Mouse (Mus musculus) kidney, postnatal 36 days (tissue): ENCODE results near the gene Tgfbi.

Experiments
- DNase-seq, 2 experiments: peaks; one replicate each; pipeline ENCODE4 v3.0.0; 2021 to 2022; ENCODE audit warnings: mixed read lengths in 2 of 2

Gene Tgfbi

GRCm38 (mm10) chr13:56599511-56599910 is 9.8 kb upstream of the Tgfbi start:
- DNase-seq = no peak

GRCm38 (mm10) chr13:56600216-56600890 is 9.0 kb upstream of the Tgfbi start:
- peak; percentile 37 to 40 for DNase-seq

GRCm38 (mm10) chr13:56601199-56601598 is 8.1 kb upstream of the Tgfbi start:
- no peak for DNase-seq

GRCm38 (mm10) chr13:56605503-56605902 is 3.8 kb upstream of the Tgfbi start:
- DNase-seq = no peak

GRCm38 (mm10) chr13:56606724-56607123 is 2.6 kb upstream of the Tgfbi start:
- DNase-seq = no peak

- no peak for DNase-seq
Measured at GRCm38 (mm10) chr13:56607225-56607624, 2.1 kb upstream of the Tgfbi start.

- no peak for DNase-seq
Measured at GRCm38 (mm10) chr13:56607846-56608245, 1.5 kb upstream of the Tgfbi start.

- DNase-seq = no peak
Measured at GRCm38 (mm10) chr13:56611129-56611528, 1.8 kb downstream of the Tgfbi start.

GRCm38 (mm10) chr13:56611741-56612140 is 2.4 kb downstream of the Tgfbi start:
- DNase-seq = no peak

- peak in 1 of 2 experiments; percentile 31 for DNase-seq
Measured at GRCm38 (mm10) chr13:56612331-56612730, 3.0 kb downstream of the Tgfbi start.

- DNase-seq = peak; percentile 13 to 36
Measured at GRCm38 (mm10) chr13:56613366-56613998, 4.2 kb downstream of the Tgfbi start.

- DNase-seq = no peak
Measured at GRCm38 (mm10) chr13:56614768-56615167, 5.4 kb downstream of the Tgfbi start.

- no peak for DNase-seq
Measured at GRCm38 (mm10) chr13:56615223-56615622, 5.9 kb downstream of the Tgfbi start.

- DNase-seq = peak; percentile 17 to 47
Measured at GRCm38 (mm10) chr13:56615864-56616263, 6.5 kb downstream of the Tgfbi start.

- no peak for DNase-seq
Measured at GRCm38 (mm10) chr13:56616386-56616785, 7.1 kb downstream of the Tgfbi start.

- DNase-seq = no peak
Measured at GRCm38 (mm10) chr13:56617197-56617596, 7.9 kb downstream of the Tgfbi start.

GRCm38 (mm10) chr13:56622201-56622757 is 13.0 kb downstream of the Tgfbi start:
- no peak for DNase-seq

GRCm38 (mm10) chr13:56626524-56626923 is 17.2 kb downstream of the Tgfbi start:
- peak in 1 of 2 experiments; percentile 33 for DNase-seq

- no peak for DNase-seq
Measured at GRCm38 (mm10) chr13:56630081-56630480, 20.8 kb downstream of the Tgfbi start.

GRCm38 (mm10) chr13:56630552-56630951 is 21.2 kb downstream of the Tgfbi start:
- no peak for DNase-seq

GRCm38 (mm10) chr13:56631332-56631731 is 22.0 kb downstream of the Tgfbi start:
- no peak for DNase-seq

GRCm38 (mm10) chr13:56634139-56634615 is 24.9 kb downstream of the Tgfbi start:
- DNase-seq = no peak

GRCm38 (mm10) chr13:56634920-56635319 is 25.6 kb downstream of the Tgfbi start:
- DNase-seq = peak; percentile 61 to 64

GRCm38 (mm10) chr13:56637027-56637426 is 27.7 kb downstream of the Tgfbi start:
- DNase-seq = no peak
